Mouse (Mus musculus) myocyte (in vitro differentiated cells): ENCODE measurements around the gene St6galnac4.

ENCODE experiments used
- E2F4 ChIP-seq: IDR thresholded peaks from one replicate; pipeline ENCODE4 v1.6.1; 2011; ENCODE audit warnings: mild to moderate bottlenecking, control low read depth, moderate library complexity; ENCODE audit not compliant: insufficient read depth
- MAX ChIP-seq: IDR thresholded peaks from one replicate; pipeline ENCODE4 v1.6.1; 2011; ENCODE audit warnings: low read depth, mild to moderate bottlenecking, control low read depth
- MYOD1 ChIP-seq, 3 experiments: IDR thresholded peaks; one replicate each; pipeline ENCODE4 v1.6.1; 2011; ENCODE audit warnings: control low read depth in 2 of 3, low read depth in 2 of 3, mild to moderate bottlenecking in 2 of 3, moderate library complexity in 1 of 3; ENCODE audit not compliant: insufficient read length in 2 of 3, control insufficient read depth in 1 of 3
- POLR2A ChIP-seq: IDR thresholded peaks from one replicate; pipeline ENCODE4 v1.6.1; 2011; ENCODE audit warnings: low read depth, mild to moderate bottlenecking, control low read depth, moderate library complexity; ENCODE audit not compliant: insufficient read length
- USF1 ChIP-seq: IDR thresholded peaks from one replicate; pipeline ENCODE4 v1.6.1; 2011; ENCODE audit warnings: low read depth, mild to moderate bottlenecking, control low read depth, moderate library complexity

DNA sequence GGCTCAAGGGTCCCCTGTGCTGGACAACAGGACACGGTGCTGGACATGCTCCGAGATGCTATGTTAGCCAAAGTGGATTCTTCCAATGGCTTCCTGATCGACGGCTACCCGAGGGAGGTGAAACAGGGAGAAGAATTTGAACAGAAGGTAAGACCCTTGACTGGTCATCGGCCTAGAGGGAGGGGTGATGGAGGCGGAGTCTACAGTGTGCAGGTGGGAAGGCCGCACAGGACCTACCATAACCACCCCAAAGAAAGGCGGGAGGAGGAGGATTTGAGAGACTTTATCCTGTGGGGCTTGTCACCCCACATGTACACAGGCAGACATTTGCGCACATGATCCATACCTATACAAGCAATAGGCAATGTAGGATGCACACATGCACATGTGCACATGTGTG, 44.2 kb downstream of the St6galnac4 start:
- TF ChIP-seq MAX (no peak), POLR2A (no peak), USF1 (no peak), E2F4 (no peak), MYOD1 (IDR thresholded peaks at IDR 0.05; ENCODE audit: control insufficient read depth in 1 of 3, insufficient read length in 2 of 3, low read depth in 2 of 3) (no peak)
